Mouse (Mus musculus): ENCODE data around the gene Tnf. TPM values are rescaled to one million over a fixed set of nuclear protein-coding genes. Genes with fewer than 3 reads are reported as not detected.

Tnf gene
- total RNA-seq (2021), result under 1 TPM in 1 of 2 experiments, not detected in 1; 0.52 TPM

DNA sequence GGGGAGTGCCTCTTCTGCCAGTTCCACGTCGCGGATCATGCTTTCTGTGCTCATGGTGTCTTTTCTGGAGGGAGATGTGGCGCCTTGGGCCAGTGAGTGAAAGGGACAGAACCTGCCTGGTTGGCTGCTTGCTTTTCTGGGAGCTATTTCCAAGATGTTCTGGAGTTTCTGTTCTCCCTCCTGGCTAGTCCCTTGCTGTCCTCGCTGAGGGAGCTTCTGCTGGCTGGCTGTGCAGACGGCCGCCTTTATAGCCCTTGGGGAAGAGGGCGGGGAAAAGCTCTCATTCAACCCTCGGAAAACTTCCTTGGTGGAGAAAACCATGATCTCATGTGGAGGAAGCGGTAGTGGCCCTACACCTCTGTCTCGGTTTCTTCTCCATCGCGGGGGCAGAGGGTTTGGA, at the start of gene Tnf:
Gene Tnf (minus strand): TSS at position 221 of the 400 bp plus-strand sequence.
- intact Hi-C loops (cut with DNase I), result no loop called here
- no peak for DNase-seq

DNA sequence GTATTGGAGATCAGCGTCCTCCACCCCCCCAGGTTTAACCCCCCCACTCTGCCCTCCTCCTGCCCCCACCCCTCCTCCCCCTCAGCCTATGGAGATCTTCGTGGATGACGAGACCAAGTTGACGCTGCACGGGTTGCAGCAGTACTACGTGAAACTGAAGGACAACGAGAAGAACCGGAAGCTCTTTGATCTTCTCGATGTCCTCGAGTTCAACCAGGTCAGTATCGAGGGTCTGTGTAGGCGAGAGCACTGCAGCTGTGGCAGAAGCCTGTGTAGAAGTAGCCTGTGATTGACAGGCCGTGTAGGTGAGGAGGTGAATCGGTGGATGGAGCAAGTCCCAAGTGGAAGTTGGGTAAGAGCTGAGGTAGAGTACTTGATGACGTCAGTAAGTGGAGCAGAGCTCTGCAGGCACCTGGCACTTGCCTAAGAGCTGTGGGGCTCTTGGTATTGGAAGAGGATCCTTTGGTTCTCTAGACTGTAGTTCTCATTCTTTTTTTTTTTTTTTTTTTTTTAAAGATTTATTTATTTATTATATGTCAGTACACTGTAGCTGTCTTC, 49.4 kb upstream of the Tnf start:
- intact Hi-C loops (cut with DNase I), result no loop called here
- DNase-seq, result no peak

DNA sequence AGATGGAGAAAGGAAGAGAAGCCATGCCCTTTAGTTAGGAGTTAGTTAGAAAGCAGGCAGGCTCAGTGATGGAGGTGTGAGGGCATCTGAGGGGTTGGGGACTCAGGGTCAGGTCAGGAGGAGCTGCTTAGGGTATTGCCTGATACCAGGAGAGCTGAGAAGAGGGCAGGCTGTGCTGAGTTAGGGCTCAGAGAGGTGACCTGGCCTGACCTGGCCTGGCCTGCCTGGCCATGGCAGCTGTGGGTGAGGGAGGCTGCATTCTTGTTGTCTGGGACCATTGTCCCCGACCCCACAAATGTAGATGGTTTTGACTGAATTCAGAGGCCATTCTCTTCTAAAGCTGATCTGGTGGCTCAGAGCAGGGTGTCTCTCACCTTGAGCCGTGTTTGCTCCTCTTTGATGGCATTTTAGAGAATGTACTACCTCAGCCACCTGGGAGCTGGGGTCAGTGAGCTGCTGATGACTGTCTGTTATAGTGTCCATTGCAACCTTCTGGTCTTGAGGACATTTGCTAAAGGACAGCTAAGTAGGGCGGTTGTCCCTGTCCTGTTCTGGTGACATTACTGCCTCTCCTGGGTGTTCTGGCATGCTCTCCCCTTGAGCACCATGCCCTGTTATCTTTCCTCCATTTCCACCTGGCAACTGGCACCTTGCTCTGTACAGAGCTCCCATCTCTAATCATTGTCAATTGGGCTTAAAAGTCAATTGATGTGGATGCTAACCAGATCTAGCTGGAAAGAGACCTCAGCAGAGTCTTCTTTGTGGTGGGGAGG, 48.7 kb upstream of the Tnf start:
- intact Hi-C loops (cut with DNase I), result no loop called here
- DNase-seq, result no peak

DNA sequence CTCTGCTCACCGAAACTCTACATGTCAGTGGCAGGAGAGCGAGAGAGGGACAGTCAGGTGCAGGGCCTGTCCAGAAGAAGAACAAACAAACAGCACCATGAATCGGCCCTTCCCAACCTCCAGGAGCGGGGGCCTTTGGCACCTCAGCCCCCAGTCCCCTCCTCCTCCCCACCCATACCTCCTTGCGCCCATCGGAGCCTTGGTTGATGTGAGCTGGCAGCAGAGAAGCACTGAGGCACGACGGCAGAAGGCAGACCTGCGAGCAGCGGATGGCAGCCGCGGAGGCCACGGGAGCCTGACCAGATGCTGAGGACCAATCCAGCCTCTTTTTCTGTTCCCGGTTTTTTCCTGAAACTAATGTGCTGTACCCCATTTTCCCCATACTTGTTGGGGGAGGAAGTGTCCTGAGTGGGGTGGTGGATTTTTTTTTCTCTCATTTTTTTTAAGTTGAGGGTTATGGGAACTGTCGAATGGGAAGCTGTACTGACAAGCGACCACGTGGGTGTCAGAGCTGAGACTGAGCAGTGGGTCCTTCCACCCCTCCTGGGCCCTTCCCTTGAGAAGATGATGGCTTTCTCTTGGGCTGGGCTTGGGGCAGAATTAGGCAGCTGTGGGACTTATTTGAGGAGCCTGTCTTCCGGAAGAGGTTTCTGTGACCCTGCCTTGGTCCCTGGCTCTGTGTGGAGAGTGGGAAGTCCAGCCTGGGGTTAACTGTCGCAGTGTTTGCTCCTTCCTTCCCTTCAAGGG, 47.8 kb upstream of the Tnf start:
- intact Hi-C loops (cut with DNase I), result no loop called here
- DNase-seq, result no peak

DNA sequence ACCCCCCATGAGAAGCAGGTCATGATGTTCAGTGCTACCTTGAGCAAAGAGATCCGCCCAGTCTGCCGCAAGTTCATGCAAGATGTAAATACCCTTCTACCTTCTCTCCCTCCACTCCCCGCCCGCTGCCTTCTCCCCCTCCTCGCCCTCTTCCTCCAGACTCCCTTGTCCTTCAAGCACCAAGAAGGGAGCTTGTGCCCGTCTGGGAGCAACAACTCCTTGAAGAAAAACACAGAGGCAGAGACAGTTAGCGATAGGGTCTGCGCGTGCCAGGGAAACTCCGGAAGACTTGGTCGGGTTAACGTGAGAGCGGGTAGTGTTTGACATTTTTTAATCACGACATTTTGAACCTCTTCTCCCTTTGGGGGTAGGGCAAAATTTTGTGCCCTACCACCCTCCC, 47.2 kb upstream of the Tnf start:
- intact Hi-C loops (cut with DNase I), result no loop called here
- DNase-seq, result no peak

DNA sequence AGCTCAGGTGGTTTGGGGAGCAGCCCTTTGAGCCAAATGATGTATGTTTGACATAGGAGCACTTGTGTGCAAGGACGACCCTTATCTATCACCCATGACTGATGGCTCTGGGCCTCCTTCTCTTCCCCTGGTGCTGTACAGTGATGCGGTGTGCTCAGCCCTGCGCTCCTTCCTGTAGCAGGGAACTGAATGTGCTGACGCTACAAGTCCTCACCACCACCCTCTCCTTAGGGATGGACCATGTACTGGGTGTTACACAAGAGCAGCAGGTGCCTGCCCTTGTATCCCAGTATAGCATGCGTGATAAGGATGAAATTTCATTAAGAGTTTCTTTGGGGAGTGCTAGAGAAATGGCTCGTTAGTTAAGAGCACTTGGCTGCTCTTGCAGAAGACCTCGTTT, 45.3 kb upstream of the Tnf start:
- no peak for DNase-seq
- intact Hi-C loops (cut with DNase I), result no loop called here

DNA sequence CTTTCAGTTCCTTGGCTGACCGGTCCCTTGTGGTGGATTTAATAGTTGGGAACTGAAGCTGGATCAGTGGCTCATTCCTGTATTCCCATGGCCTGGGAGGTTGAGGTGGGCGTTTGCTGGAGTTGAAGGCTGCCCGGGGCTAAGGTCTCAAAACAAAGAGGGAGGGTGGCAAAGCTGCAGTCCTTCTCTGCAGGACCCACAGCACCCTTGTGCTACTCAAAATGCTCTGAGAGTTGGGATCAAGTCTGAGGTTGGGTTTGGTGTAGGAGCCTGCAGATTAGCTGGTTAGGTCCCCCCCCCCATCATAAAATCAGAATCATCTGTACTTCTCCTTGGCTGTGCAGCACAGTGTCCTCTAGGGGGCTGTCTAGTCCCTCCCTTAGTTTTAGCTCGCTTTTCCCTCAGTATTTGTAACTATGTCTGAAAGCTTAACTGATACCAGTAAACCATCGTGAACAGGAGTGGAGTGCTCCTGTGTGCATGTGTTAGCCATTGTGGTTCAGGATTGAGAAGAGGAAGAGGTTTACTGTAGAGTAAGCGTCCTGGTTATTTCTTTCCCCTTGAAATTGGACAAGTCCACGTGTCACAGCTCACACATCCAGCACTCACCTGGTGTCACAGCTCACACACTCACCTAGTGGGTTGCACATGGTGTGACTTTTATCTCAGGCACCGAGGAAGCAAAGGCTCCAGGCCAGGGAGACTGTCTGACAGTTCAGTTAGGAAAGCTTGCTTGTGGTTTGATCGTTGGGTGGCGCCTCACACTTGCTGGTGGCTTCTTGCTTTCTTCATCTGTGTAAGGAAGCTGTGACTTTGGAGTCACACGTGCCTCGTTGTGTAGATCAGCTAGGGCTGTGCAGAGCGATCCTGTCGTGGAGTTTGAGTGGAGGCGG, 44.2 kb upstream of the Tnf start:
- intact Hi-C loops (cut with DNase I), result no loop called here
- no peak for DNase-seq

DNA sequence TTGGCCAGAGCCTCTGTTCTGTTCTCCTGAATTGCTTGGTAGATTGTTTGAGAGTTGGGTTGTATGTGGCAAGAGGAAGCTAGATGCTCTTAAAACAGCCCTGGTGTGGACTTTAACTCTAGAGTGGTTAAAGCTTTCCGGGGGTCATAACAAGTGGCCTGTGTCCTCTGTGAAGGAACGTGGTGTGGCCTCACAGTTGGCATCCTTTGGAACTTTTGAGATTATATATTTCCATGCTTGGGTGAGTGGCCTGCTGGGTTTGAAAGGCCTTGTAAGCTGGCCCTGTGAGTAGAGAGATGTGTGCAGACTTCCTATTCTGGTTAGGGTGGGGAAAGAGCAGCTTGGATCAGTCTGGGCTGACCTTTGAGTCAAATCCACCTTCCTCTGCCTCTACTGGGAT, 43.2 kb upstream of the Tnf start:
- intact Hi-C loops (cut with DNase I), result no loop called here
- no peak for DNase-seq

DNA sequence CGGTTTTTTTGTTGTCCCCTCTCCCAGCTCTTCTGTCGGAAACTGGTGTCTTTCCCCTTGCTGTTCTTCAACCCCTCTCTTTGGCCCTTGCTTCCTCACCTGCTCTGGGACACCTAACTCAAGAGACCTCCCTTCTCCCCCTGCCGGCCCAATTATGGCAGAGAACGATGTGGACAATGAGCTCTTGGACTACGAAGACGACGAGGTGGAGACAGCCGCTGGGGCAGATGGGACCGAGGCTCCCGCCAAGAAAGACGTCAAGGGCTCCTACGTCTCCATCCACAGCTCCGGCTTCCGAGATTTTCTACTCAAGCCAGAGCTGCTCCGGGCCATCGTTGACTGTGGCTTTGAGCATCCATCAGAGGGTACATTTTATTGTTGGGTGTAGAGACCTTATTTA, 41.3 kb upstream of the Tnf start:
- intact Hi-C loops (cut with DNase I), result no loop called here
- peak; percentile 85 for DNase-seq

DNA sequence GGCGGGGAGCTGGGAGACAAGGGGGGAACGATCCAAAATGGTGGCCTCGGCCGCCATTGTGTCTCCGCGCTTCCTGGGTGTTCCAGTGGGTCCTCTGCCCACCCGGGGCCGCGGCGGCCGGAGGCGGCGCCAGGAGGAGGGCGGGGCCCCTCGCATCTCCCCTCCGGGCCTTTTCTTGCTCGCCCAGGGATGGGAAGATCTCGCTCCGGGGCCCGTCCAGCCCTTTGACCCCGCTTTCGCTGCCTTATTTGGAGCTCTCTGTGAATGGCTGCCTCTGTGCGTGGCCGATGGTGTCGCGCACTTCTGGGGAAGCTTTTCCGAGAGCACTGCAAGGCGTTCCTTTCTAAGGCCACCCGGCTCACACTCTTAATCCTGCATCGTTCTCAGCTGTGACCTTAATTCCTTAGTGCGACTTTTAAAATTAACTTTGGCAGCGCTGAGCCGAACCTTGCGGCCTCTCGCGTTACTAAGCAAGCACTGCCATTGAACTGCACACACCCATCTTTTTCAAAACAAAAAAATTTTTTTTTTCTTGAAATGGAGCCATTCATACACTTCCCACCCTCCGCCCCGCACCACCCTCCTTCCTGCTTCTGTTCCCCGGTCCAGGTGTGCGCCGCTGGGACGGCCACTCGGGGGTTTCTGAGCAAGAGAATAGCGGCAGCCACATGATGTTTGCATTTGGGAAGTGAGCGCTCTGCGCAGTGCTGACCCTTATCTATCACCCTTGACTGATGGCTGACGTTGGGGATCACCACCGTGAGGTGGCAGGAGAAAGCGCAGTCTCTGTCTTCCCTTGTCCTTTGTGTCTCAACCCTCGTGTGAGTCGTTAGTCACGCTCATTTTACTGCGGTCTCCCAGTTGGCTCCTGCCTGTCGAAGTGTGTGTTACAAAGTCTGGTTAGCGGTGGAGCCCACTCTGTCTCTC, 40.5 kb upstream of the Tnf start:
- intact Hi-C loops (cut with DNase I), result no loop called here
- peak; percentile 63 for DNase-seq

DNA sequence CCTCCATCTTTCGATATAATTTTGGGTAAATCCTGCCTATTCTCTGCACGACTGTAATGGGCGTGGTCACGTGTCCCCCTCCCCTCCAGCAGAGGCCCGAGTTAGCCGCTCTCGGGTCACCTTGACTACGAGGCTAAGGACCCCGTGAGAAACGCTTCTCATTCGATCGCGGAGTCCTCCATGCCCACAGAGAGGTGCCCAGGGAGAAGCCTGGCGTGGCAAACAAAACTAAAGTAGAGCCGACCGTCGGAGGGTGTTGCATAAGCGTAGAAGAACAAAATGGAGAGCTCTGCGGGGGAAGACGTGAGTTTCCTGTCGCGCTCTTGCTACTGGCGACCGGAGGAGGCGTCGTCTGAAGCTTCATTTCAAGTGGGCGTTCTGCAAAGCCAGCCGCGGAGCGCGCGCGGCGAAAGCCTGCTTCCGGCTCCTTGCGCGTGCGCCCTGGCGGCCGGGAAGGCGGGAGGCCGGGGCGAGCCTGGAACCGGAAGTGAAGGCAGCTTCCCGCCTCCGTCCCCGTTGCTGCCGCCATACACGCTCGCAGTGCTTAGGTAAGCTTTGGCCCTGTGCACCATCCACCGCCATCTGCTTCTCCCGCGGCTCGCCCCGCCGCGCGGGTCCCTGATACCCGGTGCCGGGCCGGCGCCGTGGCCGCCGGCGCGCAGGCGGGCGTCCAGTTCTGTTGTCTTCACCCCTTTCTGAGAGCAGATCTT, 39.7 kb upstream of the Tnf start, which contains the start of gene Ddx39b:
Gene Ddx39b (plus strand): TSS at position 442 of the 710 bp plus-strand sequence.
- peak; percentile 96 for DNase-seq
- intact Hi-C loops (cut with DNase I), result no loop called here

DNA sequence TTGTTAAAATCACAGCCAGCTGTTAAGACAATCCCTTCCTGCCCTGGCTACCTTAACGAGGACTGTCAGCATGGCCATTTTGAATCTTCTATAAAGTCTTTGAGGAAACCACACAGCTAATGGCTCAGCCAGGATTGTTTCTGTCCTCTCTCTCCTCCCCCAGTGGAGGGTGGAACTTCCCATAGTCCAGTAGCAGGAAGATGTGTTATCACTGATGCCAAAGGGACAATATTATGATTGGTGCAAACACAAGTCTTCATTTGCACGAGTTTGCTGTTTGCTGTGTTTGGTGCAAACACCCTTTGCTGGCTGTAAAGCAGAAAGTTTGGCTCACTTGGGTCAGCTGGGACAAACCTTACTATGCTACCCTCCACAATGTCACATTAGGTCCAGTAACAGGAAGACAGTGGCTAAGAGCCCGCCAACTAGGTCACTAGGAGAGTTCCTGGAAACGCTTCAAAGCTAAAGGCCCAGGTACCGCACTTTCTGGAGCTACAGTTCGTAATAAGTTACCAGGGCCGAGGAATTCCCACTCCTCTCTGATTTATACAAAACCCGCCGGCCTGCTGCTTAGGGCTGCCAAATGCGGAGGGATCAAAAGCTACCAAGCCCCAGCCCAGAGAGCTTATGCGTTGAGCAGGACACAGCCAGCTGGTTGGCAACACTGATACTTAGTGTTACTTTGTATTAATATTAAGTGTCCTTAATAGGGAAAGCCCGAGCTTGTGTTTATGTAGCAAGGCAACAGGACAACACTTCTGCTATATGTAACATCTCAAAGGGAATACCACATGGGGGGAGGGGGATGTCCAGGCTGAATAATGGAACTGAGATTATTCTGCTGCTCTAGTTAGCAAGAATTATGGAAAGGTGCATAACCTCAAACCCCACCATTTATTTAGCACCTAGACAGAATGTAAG, 38.8 kb upstream of the Tnf start:
- intact Hi-C loops (cut with DNase I), result no loop called here
- no peak for DNase-seq

DNA sequence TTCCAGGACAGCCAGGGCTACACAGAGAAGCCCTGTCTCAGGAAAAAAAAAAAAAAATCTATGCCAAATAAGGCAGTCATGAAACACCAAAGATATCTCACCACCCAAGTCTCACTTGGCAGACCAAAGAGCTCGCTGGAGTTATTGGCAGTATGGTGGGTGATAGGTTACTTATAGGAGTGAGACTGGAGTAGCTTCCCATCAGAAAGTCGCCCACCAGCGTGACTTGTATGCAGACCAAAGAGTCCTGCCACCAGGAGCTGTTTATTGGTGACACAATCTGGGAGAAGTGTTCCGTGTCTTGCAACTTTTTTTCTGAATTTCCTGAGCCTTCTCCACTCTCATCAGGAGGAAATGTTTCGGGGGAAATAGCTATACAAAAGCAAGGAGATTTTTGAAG, 37.9 kb upstream of the Tnf start:
- intact Hi-C loops (cut with DNase I), result no loop called here
- DNase-seq, result no peak

DNA sequence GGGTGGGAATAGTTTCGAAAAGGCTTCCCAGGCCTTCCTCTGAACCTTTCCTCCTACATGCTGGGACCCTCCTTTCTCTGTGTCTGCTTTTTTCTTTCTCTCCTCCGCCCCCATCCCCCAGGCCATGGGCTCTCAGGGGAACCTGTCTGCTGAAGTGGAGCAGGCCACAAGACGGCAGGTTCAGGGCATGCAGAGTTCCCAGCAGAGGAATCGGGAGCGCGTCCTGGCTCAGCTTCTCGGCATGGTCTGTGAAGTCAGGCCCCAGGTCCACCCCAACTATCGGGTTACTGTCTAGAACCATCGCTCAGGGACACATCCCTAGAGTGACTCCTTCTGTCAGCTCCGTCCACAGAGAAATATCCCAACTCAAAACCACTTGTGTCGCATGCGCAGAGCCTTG, 35.7 kb upstream of the Tnf start:
- intact Hi-C loops (cut with DNase I), result no loop called here
- no peak for DNase-seq

DNA sequence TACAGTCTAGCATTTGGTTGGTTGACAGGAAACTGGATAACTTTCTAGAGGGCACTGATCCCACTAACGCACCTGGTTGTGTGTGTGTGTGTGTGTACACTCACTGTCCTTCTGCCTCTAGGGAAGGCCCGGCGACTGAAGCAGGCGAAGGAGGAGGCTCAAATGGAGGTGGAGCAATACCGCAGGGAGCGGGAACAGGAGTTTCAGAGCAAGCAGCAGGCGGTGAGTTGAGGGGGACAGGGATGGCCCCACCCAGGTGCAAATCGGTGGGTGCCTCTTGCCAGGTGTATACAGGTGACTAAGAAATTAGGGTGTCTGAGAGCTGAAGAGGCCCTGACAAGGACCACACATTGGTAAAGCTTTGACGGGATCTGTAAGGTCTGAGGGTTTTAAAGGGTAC, 35.2 kb upstream of the Tnf start:
- intact Hi-C loops (cut with DNase I), result no loop called here
- no peak for DNase-seq

DNA sequence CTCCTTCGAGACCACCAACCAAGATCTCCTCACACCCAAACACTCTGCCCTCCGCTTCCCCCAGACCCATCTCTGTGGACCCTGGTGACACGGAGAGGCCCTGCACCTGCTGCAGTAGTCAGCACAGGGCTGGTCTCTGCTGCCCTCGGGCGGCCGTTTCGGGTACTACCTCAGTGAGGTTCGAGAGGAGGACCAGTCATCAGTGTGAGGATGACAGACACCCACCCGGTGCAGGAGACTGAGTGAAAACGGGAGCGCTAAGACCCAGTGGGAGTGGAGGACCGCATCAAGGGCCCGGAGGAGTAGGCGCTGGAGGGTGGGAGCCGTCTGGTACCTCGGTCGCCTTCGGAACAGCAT, 34.6 kb upstream of the Tnf start:
- intact Hi-C loops (cut with DNase I), result no loop called here
- DNase-seq, result peak; percentile 99

DNA sequence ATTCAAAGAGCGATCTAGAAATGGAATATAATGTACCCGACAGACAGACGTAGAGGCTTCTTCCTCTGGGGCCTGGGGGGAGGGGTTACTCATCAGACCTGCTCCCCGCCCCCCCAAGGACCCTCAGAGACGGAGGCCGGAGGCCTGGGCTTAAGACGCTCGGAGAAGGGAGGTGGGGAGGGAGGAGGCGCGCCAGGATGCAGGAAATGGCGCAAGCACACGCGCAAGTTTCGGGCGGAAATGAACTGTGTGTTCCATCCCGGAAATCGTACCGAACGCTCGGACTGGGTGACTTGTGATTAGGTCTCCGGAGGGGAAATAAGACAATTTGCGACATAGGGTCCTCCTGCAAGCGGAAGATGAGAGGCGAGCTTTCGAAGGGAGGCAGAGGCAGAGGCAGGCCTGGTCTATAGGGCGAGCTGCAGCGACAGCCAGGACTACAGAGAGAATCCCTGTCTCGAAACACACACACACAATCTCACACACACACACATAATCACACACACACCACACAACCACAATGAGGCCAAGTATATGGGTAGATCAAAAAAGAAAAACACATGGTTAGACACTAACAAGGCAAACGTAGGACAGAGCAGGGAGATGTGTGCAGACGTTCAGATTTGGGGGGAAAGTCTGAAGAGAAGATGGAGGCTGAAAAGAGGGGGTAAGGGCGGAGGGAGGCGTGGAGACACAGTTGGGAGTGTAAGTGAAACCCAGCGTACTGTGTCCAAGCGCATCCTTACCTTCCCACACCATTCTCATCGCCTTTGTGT, 34.0 kb upstream of the Tnf start, which contains the start of gene Nfkbil1:
Gene Nfkbil1 (minus strand): TSS at position 179 of the 776 bp plus-strand sequence.
- intact Hi-C loops (cut with DNase I), result no loop called here
- peak; percentile 94 for DNase-seq
